Mouse (Mus musculus): ENCODE measurements around the gene Gm27179.
"Not testable (repeated sequence)": the region's sequence is repeated elsewhere in the genome, so short reads cannot be mapped to it uniquely, and the experiment has no call there.

- TF ChIP-seq POLR2A (IDR thresholded peaks at IDR 0.05; ENCODE audit: low read depth, low read length); CTCF (IDR thresholded peaks at IDR 0.05; ENCODE audit: extremely low read depth, insufficient read length, insufficient replicate concordance, low read depth, low read length): not testable (repeated sequence)
These were observed 32.7 kb upstream of the Gm27179 start for GRCm38 (mm10) chr14:69545052-69545451.

All from small intestine, adult 2 months (tissue).